Mouse (Mus musculus) layer of hippocampus, postnatal 10 days (tissue): ENCODE results near the gene Sbk1. TPM values are rescaled to one million over a fixed set of nuclear protein-coding genes. Genes with fewer than 3 reads are reported as not detected.
"Not testable (repeated sequence)": the region's sequence is repeated elsewhere in the genome, so short reads cannot be mapped to it uniquely, and the experiment has no call there.

ENCODE experiments used
- DNase-seq, 2 experiments: peaks; one replicate each; pipeline ENCODE4 v3.0.0; 2021; ENCODE audit warnings: low spot score in 2 of 2
- total RNA-seq, 2 experiments: library from RNA; stranded (reverse); gene quantifications; 2 replicates each; pipeline ENCODE4 v1.2.3; 2021

The Sbk1 gene
- total RNA-seq, 2 experiments from 2014 or later, result 190 to 192 TPM

GRCm38 (mm10) chr7:126263964-126264363 is 8.5 kb upstream of the Sbk1 start:
- no peak for DNase-seq

- peak; percentile 87 to 88 for DNase-seq
Observed at GRCm38 (mm10) chr7:126265949-126266348, 6.5 kb upstream of the Sbk1 start.

- no peak for DNase-seq
Observed at GRCm38 (mm10) chr7:126266372-126266870, 6.0 kb upstream of the Sbk1 start.

GRCm38 (mm10) chr7:126267606-126268005 is 4.8 kb upstream of the Sbk1 start:
- DNase-seq, result no peak

- DNase-seq, result no peak
Observed at GRCm38 (mm10) chr7:126272770-126273311, 422 bp downstream of the Sbk1 start.

GRCm38 (mm10) chr7:126273351-126274042 is 1.1 kb downstream of the Sbk1 start:
- no peak for DNase-seq

- no peak for DNase-seq
Observed at GRCm38 (mm10) chr7:126274137-126274536, 1.7 kb downstream of the Sbk1 start.

GRCm38 (mm10) chr7:126274626-126275025 is 2.2 kb downstream of the Sbk1 start:
- no peak for DNase-seq

- no peak for DNase-seq
Observed at GRCm38 (mm10) chr7:126275711-126276110, 3.3 kb downstream of the Sbk1 start.

GRCm38 (mm10) chr7:126276297-126276696 is 3.9 kb downstream of the Sbk1 start:
- no peak for DNase-seq

GRCm38 (mm10) chr7:126277536-126278295 is 5.3 kb downstream of the Sbk1 start:
- DNase-seq, result no peak

GRCm38 (mm10) chr7:126278799-126279198 is 6.4 kb downstream of the Sbk1 start:
- no peak for DNase-seq

- DNase-seq, result no peak
Observed at GRCm38 (mm10) chr7:126279774-126280482, 7.5 kb downstream of the Sbk1 start.

GRCm38 (mm10) chr7:126280696-126281095 is 8.3 kb downstream of the Sbk1 start:
- DNase-seq, result no peak

- DNase-seq, result peak in 1 of 2 experiments; percentile 3
Observed at GRCm38 (mm10) chr7:126281876-126282682, 9.7 kb downstream of the Sbk1 start.

GRCm38 (mm10) chr7:126282683-126282990 is 10.2 kb downstream of the Sbk1 start:
- DNase-seq, result not testable (repeated sequence)

- peak in 1 of 2 experiments; percentile 3 for DNase-seq
Observed at GRCm38 (mm10) chr7:126284021-126284420, 11.6 kb downstream of the Sbk1 start.

GRCm38 (mm10) chr7:126284441-126284840 is 12.0 kb downstream of the Sbk1 start:
- no peak for DNase-seq

GRCm38 (mm10) chr7:126284865-126285264 is 12.4 kb downstream of the Sbk1 start:
- peak in 1 of 2 experiments; percentile 53 for DNase-seq

GRCm38 (mm10) chr7:126285293-126286211 is 13.1 kb downstream of the Sbk1 start:
- DNase-seq, result peak; percentile 75 to 78
